Mouse (Mus musculus) leukemia stem cell, adult 10-12 weeks (primary cell): Measurements from ENCODE around the gene Prm2. TPM values are rescaled to one million over a fixed set of nuclear protein-coding genes. Genes with fewer than 3 reads are reported as not detected.

Experiments
- polyA plus RNA-seq: library from polyadenylated mRNA; stranded (reverse); fragments of >175 nt; gene quantifications from 2 replicates; pipeline ENCODE4 v1.2.3, GENCODE M21; 2012; ENCODE audit warnings: low replicate concordance

The Prm2 gene
- not detected in 2 replicates for polyA plus RNA-seq

GRCm38 (mm10) chr16:10796034-10796433 lies at the start of gene Prm2:
Gene Prm2 (minus strand): TSS chr16:10796134.

GRCm38 (mm10) chr16:10834911-10835587 lies 39.1 kb upstream of the Prm2 start, which contains the start of gene Rmi2:
Gene Rmi2 (plus strand): TSS chr16:10835059.

GRCm38 (mm10) chr16:10812865-10813371 lies 17.0 kb upstream of the Prm2 start, which contains the start of gene Gm11172:
Gene Gm11172 (plus strand): TSS chr16:10812915.

GRCm38 (mm10) chr16:10805789-10806527 lies 10.0 kb upstream of the Prm2 start, which contains the start of gene Prm1:
Gene Prm1 (minus strand): TSS chr16:10805839.

GRCm38 (mm10) chr16:10790702-10791101 lies 5.2 kb downstream of the Prm2 start, which contains the start of gene Prm3:
Gene Prm3 (minus strand): TSS chr16:10790914.

GRCm38 (mm10) chr16:10788271-10788670 lies 7.7 kb downstream of the Prm2 start, which contains the start of gene Tnp2:
Gene Tnp2 (minus strand): TSS chr16:10788660.

GRCm38 (mm10) chr16:10785371-10786231 lies 10.3 kb downstream of the Prm2 start, which contains the start of gene Socs1:
Gene Socs1 (minus strand): TSS chr16:10785536.

Other genes starting within 250 kb of the Prm2 start
- gene Socs1, start 10.6 kb downstream of the Prm2 start, polyA plus RNA-seq = 19.1 and 41.6 TPM in 2 replicates
- gene Tnp2, start 7.5 kb downstream of the Prm2 start, polyA plus RNA-seq = 0.51 TPM in 1 of 2 replicates, not detected in the other
- gene Prm3, start 5.2 kb downstream of the Prm2 start, polyA plus RNA-seq = not detected in 2 replicates
- gene Prm1, start 9.7 kb upstream of the Prm2 start, polyA plus RNA-seq = not detected in 2 replicates
- not detected in 2 replicates for gene Gm11172, start 16.8 kb upstream of the Prm2 start, polyA plus RNA-seq
- 3.1 and 3.3 TPM in 2 replicates for gene Rmi2, start 38.9 kb upstream of the Prm2 start, polyA plus RNA-seq